Mouse (Mus musculus) T-helper 1 cell (primary cell): ENCODE measurements at regions not wholly inside any gene's neighbourhood (a gene's known extent, or its start where the extent isn't known, plus 50 kb on each side); places are given as distances from the start of the nearest gene placed in this dataset.

Source experiments
- in situ Hi-C: fragments of 300-600 bp; cut with MboI, MseI; formaldehyde crosslinking; loops from one replicate; pipeline ENCODE4 v1.15.1; 2025; ENCODE audit warnings: high pct_unique_total_duplicates

DNA sequence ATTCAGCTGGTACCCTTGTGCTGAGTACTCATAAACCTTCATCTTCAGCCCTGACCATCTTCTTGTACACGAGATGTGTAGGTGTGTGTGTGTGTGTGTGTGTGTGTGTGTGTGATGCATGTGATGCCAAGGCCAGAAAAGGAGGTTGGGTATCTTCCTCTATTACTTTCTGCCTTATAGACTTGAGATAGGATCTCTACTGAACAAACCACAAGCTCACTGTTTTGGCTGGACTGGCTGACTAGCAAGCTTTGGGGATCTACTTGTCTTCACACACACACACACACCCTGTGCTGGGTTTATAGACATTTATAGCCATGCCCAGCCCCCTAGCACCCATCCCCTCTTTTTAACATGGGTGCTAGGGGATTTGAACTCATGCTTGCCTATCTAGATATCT lies 79.4 kb upstream of the Egln3 start:
- in situ Hi-C loops, result no loop called here

- in situ Hi-C loops, result no loop called here
These were observed 78.7 kb upstream of the Egln3 start for GRCm38 (mm10) chr12:54282281-54282921.

GRCm38 (mm10) chr12:54280457-54280856 lies 76.8 kb upstream of the Egln3 start:
- in situ Hi-C loops, result no loop called here

DNA sequence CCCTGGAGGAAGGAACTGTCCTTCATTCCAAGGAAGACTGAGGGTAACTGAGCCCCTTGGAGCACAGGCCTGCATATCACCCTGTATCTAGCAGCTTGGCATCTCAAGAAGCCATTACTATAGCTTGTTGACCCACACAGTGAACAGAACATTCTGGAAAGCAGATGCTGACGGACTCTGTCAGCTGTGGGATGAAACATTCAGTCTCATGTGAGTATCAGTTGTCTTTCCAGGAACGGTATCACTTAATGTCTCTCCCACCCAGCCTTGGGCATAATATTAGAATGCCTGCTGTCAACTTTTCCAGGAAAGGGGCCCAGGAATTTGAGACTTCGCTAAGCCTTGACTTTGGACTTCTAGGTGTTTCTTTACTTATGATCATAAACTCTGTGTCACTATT lies 76.3 kb upstream of the Egln3 start:
- in situ Hi-C loops, result no loop called here

DNA sequence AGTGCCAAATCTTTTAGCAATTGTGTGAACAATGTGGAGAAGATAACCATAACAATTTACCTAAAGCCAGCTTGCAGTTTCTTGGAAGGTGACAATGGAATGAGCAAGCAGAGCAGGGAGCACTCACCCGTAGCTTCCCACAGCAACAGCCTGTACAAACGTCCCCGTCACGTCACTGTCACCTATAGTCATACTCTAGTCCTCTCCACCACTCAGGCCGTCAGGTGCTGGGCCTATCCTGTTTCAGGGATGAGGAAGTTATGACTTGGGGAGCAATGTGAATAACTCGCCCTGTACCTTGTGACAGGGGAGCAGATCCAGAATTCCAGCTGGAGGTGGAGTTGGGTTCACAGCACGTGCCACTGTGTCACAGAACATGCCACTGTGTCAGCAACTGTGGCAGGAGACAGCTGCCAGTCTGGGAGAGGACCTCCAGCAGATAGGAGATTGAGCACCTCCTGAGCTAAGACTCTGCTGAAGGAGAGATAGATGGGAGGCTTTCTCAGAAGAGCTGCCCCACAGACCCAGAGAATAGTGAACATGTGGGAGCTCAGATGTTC lies 73.4 kb upstream of the Egln3 start:
- in situ Hi-C loops, result no loop called here

- in situ Hi-C loops, result no loop called here
These were observed 69.8 kb upstream of the Egln3 start for GRCm38 (mm10) chr12:54273506-54273905.

DNA sequence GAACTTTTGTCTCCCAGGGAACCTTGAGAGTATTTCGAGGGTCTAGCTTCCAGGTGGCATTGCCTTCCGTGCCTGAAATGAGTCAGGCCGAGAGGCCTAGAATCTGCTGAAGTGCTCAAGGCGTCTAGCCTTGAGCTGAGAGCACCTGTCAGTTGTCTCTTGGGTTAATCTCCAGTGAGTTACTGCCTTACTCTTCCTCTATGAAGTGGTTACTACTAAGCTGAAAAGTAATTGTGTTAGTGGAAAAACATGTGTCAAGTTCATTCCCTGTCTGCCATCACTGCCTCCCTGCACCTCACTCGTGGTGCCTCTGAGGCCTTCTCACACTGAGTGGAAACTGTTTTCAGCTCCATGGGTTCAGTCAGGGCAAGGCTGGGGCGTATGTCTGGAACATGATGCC lies 69.0 kb upstream of the Egln3 start:
- in situ Hi-C loops, result no loop called here

GRCm38 (mm10) chr12:54272226-54272625 lies 68.6 kb upstream of the Egln3 start:
- in situ Hi-C loops, result no loop called here

GRCm38 (mm10) chr12:54265852-54266251 lies 62.2 kb upstream of the Egln3 start:
- in situ Hi-C loops, result no loop called here

- in situ Hi-C loops, result no loop called here
These were observed 61.5 kb upstream of the Egln3 start for GRCm38 (mm10) chr12:54264893-54265835.

DNA sequence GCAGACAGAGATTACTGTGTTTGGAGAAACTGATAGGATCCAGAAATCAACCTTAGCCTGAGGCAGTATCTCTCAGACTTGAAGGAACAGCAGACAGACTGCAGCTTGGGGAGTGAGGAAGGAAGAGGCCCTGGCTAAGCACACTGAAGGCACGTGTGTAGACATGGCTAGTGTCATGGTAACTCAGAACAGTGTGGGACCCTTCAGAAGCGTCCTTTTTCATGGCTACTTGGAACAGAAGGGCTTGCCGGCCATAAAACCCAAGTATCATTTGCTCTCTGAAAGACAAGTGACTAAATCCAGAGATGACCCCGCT lies 60.7 kb upstream of the Egln3 start:
- in situ Hi-C loops, result no loop called here

DNA sequence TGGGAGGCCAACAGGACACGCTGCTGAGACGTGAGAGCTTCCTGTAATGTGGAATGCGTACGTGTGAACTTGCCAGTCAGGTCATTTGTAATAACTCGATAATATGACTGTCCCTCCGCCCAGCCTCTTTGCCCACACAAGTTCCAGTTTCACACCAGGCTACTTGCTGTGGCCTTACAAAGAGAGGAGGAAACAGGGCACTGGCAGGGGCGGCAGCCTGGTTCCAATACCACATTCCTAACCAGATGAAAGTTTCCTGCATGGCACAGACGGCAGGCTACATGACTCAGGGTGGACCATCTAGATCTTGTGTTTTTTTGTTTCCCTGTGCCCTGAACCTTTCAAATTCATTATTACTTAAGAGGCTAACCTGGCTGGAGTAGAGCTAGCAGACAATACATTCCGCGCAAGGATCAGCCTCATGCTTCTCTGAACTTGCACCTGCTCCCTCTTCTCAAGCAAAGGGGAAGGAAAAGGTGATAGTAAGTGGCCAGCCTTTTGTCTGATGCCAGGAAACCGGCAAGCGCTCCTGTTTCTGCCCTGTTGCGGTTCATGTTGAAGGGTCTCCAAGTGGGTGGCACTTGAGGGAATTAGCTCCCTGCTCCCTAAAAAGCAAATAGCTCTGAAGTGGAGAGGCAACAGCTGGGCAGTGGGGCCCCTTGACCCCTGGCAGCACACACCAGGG lies 60.2 kb upstream of the Egln3 start:
- in situ Hi-C loops, result no loop called here

DNA sequence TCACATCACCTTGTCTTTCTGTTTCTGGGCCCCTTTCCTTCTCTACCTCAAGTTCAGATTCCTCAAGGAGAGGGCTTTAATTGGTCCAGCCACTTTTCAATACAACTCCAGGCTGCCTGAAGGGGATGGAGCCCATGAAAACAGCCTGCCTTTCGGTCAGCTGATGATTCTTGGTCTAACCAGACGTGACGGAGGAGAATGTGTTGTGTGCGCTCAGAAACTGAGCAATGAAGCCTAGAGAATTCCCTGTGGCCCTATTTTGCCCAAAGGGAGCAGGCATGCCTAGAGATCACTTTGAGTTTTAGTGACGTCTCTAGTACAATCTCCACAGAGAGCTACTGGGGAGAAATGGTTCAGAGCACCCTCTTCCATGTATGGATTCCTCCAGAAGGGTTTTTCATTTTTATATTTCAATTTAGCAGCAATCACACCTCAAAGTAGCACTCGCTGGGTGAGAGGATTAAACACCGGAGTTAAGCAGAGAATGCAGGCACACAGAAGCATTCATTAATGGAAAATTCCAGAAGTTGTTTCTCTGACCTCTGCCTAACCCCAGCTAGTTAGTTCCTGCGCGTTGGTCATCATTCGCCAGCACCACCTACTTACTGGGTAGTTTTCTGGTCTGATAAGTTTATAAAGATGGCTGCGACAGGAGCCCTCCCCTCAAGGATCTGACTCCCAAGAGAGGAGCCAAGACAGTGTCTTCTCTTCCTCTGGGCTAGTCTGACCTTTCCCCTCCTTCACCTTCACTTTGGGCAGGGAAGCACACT lies 58.8 kb upstream of the Egln3 start:
- in situ Hi-C loops, result no loop called here

DNA sequence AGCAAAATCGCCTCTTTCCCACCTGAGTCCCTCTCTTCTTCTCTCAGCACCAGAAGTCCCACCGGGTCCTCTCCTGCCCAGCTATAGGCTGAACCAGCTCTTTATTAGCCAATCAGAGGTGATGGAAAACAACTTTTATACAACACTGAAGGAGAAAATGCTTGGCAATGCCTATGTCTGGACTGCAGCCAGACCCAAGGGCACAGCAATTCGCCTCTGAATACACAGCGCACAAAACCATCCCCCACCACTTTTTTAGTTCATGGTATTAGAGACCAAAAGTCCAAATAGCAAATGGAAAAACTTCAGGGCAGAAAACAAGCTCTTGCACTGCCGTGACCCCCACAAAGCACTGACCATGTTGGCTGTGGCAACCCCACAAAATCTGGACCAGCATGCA lies 57.8 kb upstream of the Egln3 start:
- in situ Hi-C loops, result no loop called here

DNA sequence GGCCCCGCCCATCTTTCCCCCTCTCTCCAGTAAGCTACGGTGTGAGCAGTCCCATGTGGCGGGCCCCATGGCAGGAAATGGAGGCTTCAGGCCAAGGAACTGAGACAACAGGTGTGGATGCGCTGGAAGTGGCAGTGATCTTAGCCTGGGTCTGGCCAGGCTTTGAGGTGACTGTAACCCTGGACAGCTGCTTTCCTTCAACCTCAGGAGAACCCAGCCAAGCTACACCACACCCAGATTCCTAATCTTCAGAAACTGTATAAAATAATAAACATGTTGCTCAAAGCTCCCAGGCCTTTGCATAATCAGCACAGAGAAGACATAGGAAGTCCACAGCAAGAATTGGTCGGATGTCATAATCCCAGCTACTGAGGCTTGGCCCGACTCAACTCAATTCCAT lies 56.8 kb upstream of the Egln3 start:
- in situ Hi-C loops, result no loop called here

DNA sequence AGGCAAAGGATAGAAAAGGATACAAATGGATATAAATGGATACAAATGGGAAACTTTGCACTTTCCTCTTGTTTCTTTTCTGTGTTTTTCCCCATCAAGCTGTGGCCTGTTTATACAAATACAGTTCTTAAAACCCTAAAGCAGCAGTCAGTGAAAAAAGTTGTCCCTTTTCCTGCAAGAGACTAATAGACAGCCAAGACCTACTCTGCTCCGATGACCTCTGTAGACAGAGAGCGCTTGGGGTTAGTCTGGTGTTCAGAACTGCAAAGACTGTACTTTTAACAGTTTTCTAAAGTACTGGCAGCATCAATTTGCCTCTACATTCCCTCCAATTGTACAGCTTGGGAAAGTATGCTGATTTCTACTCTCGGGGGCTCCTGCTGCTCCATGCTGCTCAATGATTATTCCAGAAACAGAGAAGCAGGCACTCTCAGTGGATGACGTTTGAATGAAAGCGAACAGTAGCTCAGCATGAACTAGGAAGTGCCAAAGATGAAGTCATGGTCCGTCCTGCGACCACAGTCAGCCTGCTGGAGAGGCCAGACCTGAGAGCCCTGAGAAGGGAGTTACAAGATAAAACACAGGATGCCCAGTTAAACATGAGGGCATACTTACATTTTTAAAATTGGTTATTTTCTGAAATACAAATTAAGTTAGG lies 54.2 kb upstream of the Egln3 start:
- in situ Hi-C loops, result no loop called here

- in situ Hi-C loops, result no loop called here
These were observed 53.0 kb upstream of the Egln3 start for GRCm38 (mm10) chr12:54256506-54257128.
